Mouse (Mus musculus) embryonic facial prominence, embryonic 11.5 days (tissue): ENCODE data around the gene Crk. TPM values are rescaled to one million over a fixed set of nuclear protein-coding genes. Genes with fewer than 3 reads are reported as not detected.
"Not testable (repeated sequence)": the region's sequence is repeated elsewhere in the genome, so short reads cannot be mapped to it uniquely, and the experiment has no call there.

ENCODE experiments used
- ATAC-seq: fragments of 200-750 bp; cut with Nextera tagmentation; replicated peaks from 2 replicates; pipeline ENCODE4 v1.8.0; 2017; ENCODE audit warnings: low read depth; ENCODE audit not compliant: insufficient number of reproducible peaks, low FRiP score, low TSS enrichment
- DNase-seq: peaks from one replicate; pipeline ENCODE4 v3.0.0-alpha.2; 2015; ENCODE audit warnings: low spot score
- H3K27ac ChIP-seq: fragments of 300-500 bp; sonication (generic); replicated peaks from 2 replicates; pipeline ENCODE4 v1.5.1; 2014; ENCODE audit warnings: mild to moderate bottlenecking, low read depth, low read length, control low read depth
- H3K27me3 ChIP-seq: fragments of 300-500 bp; sonication (generic); 2 replicates; pipeline ENCODE4 v1.6.1; 2014; ENCODE audit warnings: mild to moderate bottlenecking, low read length, moderate library complexity, mixed read lengths; ENCODE audit not compliant: control insufficient read depth, insufficient read depth
- H3K36me3 ChIP-seq: fragments of 300-500 bp; sonication (generic); replicated peaks from 2 replicates; pipeline ENCODE4 v1.6.1; 2014; ENCODE audit warnings: low read depth, mild to moderate bottlenecking, low read length, moderate library complexity, mixed read lengths; ENCODE audit not compliant: control insufficient read depth, insufficient read depth
- H3K4me1 ChIP-seq: fragments of 300-500 bp; sonication (generic); 2 replicates; pipeline ENCODE4 v1.6.1; 2014; ENCODE audit warnings: low read length, mixed read lengths; ENCODE audit not compliant: control insufficient read depth, insufficient read depth
- H3K4me2 ChIP-seq: fragments of 300-500 bp; sonication (generic); 2 replicates; pipeline ENCODE4 v1.6.1; 2014; ENCODE audit warnings: low read depth, mild to moderate bottlenecking, control low read depth, low read length, moderate library complexity
- H3K4me3 ChIP-seq: fragments of 300-500 bp; sonication (generic); 2 replicates; pipeline ENCODE4 v1.5.1; 2014; ENCODE audit warnings: low read depth, low read length, control low read depth
- H3K9ac ChIP-seq: fragments of 300-500 bp; sonication (generic); replicated peaks from 2 replicates; pipeline ENCODE4 v1.6.1; 2014; ENCODE audit warnings: mild to moderate bottlenecking, control low read depth, low read length
- H3K9me3 ChIP-seq: fragments of 300-500 bp; sonication (generic); replicated peaks from 2 replicates; pipeline ENCODE4 v1.6.1; 2016; ENCODE audit warnings: mild to moderate bottlenecking, low read length, inconsistent platforms, mixed read lengths; ENCODE audit not compliant: control insufficient read depth
- WGBS: fragments of 180-500 bp; shearing (Covaris S2); extraction: QIAGEN DNeasy Blood & Tissue Kit; methylation state at CpG from one replicate; pipeline ENCODE4 v1.1.7; 2014; 5-methylcytosine and 5-hydroxymethylcytosine counted together
- polyA plus RNA-seq: library from polyadenylated mRNA; unstranded; fragments of >200 nt; fragmentation: Nextera tagmentation; extraction: Ambion mirVana; gene quantifications from 2 replicates; pipeline ENCODE4 v1.2.1, GENCODE M21; 2014

The Crk gene
- polyA plus RNA-seq, 1 experiment from 2014 or later, result 118 TPM

DNA sequence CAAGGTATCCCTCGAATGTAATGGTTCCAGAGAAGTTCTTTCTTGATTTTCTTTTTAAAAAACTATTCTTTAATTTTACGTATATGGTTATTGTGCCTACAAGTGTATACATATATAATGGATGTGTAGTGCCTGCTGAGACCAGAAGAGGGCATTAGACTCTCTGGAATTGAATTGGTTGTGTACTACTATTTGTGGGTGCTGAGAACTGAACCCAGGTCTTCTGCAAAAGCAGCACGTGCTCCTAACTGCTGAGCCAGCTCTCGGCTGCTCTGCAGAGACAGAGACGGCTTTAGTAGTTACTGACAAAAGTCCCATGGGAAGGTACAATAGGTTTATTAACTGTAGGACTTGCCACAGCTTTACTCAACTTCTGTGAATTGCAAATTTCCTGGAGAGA, 5.4 kb downstream of the Crk start:
- Histone ChIP-seq H3K4me2 (no peak overlapping the region), H3K4me1 (peaks cover 3% of the 10 kb centered on the region; the same call in 1 of the 2 replicates), H3K27me3 (no peaks in the 10 kb centered on the region), H3K4me3 (no peak overlapping the region), H3K27ac (no peak overlapping the region), H3K36me3 (no peaks in the 10 kb centered on the region), H3K9me3 (no peaks in the 10 kb centered on the region), H3K9ac (no peak overlapping the region)
- WGBS, result 89% methylated on average over 5 of the region's 5 CpGs
- ATAC-seq (no peak), DNase-seq (no peak)

GRCm38 (mm10) chr11:75684956-75685355, 5.9 kb downstream of the Crk start:
- no peak overlapping the region for H3K27ac ChIP-seq
- no peak for ATAC-seq
- H3K27me3 ChIP-seq, result no peaks in the 10 kb centered on the region
- H3K4me1 ChIP-seq, result peaks cover 3% of the 10 kb centered on the region; the same call in 1 of the 2 replicates
- no peaks in the 10 kb centered on the region for H3K9me3 ChIP-seq
- H3K4me2 ChIP-seq, result no peak overlapping the region
- H3K4me3 ChIP-seq, result no peak overlapping the region
- H3K9ac ChIP-seq, result no peak overlapping the region
- no peak for DNase-seq
- WGBS, result 75% methylated on average over 2 of the region's 2 CpGs
- H3K36me3 ChIP-seq, result no peaks in the 10 kb centered on the region

DNA sequence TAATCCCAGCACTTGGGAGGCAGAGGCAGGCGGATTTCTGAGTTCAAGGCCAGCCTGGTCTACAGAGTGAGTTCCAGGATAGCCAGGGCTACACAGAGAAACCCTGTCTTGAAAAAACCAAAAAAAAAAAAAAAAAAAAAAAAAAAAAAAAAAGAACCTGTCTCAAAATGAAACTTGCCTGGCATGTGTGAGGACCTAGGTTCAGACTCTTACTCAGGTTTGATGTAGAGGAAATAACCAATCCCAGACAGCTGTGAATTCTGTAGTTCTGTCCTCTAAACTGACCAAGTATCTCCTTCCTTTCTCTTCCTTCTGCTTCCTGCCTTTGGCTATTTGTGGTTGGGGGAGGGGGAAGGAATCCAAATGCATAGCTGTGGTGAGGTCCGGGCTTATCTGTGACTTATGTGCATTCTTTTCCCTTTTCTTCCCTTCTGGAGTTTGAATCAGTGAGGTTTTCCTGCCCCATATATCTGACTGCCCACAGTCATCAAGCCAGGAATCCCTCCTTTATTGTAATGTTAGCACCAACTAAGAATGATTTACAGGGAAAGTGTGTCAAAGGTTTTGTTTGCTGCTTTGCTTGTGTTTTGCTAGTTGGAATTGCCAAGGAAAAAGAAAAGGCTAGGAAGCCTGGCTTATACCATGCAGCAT, 8.4 kb downstream of the Crk start:
- ATAC-seq, result no peak

DNA sequence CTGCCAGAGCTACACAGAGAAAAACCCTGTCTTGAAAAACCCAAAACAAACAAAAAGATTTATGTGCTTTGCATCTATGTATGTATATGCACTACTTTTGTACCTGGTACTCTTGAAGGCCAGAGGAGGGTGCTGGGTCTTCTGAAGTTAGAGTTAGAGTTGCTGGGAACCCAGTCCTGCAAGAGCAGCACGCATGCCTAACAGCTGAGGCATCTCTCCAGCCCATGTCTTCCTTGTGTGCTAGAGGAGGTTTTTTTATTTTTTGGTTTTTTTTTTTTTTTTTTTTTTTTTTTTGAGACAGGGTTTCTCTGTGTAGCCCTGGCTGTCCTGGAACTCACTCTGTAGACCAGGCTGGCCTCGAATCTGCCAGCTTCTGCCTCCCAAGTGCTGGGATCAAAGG, 9.1 kb downstream of the Crk start:
- 85% methylated on average over 2 of the region's 2 CpGs for WGBS
- Histone ChIP-seq H3K36me3 (peaks cover 3% of the 10 kb centered on the region), H3K4me1 (no peaks in the 10 kb centered on the region), H3K4me3 (no peak overlapping the region), H3K27ac (no peak overlapping the region), H3K4me2 (no peak overlapping the region), H3K27me3 (no peaks in the 10 kb centered on the region), H3K9ac (no peak overlapping the region), H3K9me3 (no peaks in the 10 kb centered on the region)
- no peak for DNase-seq
- ATAC-seq, result no peak

More for the DNA sequence above, 8.4 kb downstream of the Crk start:
- Histone ChIP-seq H3K27me3 (no peaks in the 10 kb centered on the region), H3K4me1 (no peaks in the 10 kb centered on the region), H3K36me3 (peaks cover 3% of the 10 kb centered on the region), H3K4me2 (no peak overlapping the region), H3K9me3 (no peaks in the 10 kb centered on the region), H3K27ac (no peak overlapping the region), H3K4me3 (no peak overlapping the region), H3K9ac (no peak overlapping the region)
- DNase-seq, result no peak
- WGBS, result 72% methylated on average over 2 of the region's 2 CpGs

DNA sequence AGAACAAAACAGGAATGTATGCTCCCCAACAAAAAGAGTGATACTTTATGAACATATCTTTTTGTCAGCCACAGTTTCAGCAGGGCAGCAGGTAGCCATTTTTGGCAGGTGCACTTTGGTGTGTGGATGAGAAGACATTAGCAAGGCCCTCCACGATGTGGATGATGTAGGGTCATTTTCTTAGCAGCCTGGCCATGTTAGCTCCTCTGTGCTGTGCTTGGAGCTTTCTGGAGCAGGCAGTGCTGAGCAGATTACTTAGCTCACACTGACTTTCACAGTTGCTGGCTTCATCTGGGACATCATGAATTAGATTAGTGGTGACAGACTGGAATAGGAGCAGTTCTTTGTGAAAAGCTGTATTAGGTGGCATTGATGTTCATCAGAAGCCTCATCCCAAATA, 10.9 kb downstream of the Crk start:
- H3K9me3 ChIP-seq, result no peaks in the 10 kb centered on the region
- DNase-seq (no peak), ATAC-seq (no peak)
- H3K9ac ChIP-seq, result no peak overlapping the region
- no peak overlapping the region for H3K27ac ChIP-seq
- no peak overlapping the region for H3K4me2 ChIP-seq
- H3K4me1 ChIP-seq, result no peaks in the 10 kb centered on the region
- H3K4me3 ChIP-seq, result no peak overlapping the region
- WGBS, result 88% methylated on average over 1 of the region's 1 CpGs
- H3K36me3 ChIP-seq, result peaks cover 8% of the 10 kb centered on the region
- no peaks in the 10 kb centered on the region for H3K27me3 ChIP-seq

DNA sequence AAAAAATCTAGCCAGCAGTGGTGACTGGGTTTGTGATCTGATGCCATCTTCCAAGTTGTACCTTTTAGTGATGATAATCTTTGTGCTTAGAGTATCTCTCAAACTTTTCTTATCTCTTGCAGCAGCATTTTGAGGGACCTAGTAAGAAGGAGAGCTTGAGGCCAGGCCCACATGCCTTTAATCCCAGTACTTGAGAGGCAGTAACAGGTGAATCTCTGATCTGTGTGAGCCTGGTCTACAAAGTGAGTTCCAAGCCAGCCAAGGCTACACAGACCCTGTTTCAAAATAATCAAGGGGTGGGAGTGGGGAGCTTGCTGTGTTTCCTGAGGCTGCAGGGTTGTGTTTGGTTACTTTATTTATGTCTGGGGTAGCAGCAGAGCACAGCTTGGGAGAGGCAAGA, 12.0 kb downstream of the Crk start:
- ATAC-seq, result no peak
- Histone ChIP-seq H3K9ac (no peak overlapping the region), H3K4me3 (no peak overlapping the region), H3K9me3 (no peaks in the 10 kb centered on the region), H3K4me2 (no peak overlapping the region), H3K27ac (no peak overlapping the region), H3K36me3 (peaks cover 8% of the 10 kb centered on the region), H3K27me3 (no peaks in the 10 kb centered on the region), H3K4me1 (no peaks in the 10 kb centered on the region)
- no peak for DNase-seq

DNA sequence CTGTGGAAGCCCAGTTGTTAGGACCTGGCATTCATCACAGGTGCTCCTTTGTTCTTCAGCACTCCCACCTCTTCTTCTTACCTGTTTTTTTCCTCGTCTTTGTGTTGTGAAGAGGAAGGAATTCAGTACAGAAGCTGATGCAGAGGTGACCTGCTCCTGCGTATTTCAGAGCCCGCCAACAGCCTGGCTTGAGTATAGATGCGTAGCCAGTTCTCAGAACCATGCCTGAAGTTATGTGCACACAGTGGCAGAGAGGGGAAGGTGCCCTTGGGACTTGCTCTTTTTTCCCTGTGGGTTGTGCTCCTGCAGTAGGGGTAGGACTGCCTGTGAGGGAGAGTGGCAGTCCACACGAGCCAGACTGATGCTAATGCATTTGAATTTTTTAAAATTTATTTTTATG, 14.5 kb downstream of the Crk start:
- ATAC-seq (no peak), DNase-seq (no peak)
- H3K36me3 ChIP-seq, result peaks cover 8% of the 10 kb centered on the region
- H3K9ac ChIP-seq, result no peak overlapping the region
- H3K4me1 ChIP-seq, result no peaks in the 10 kb centered on the region
- no peak overlapping the region for H3K27ac ChIP-seq
- WGBS, result 92% methylated on average over 5 of the region's 5 CpGs
- H3K4me3 ChIP-seq, result no peak overlapping the region
- no peaks in the 10 kb centered on the region for H3K9me3 ChIP-seq
- H3K4me2 ChIP-seq, result no peak overlapping the region
- H3K27me3 ChIP-seq, result no peaks in the 10 kb centered on the region

GRCm38 (mm10) chr11:75697464-75697863, 18.4 kb downstream of the Crk start:
- H3K36me3 ChIP-seq, result peaks cover 14% of the 10 kb centered on the region

More at GRCm38 (mm10) chr11:75697464-75697863, 18.4 kb downstream of the Crk start:
- not testable (repeated sequence) for H3K9me3 ChIP-seq, H3K27me3 ChIP-seq, H3K4me3 ChIP-seq, H3K27ac ChIP-seq, DNase-seq, H3K4me1 ChIP-seq, H3K4me2 ChIP-seq, ATAC-seq, H3K9ac ChIP-seq
- 96% methylated on average over 3 of the region's 3 CpGs for WGBS
